Mouse (Mus musculus): Measurements from ENCODE around the gene Tmem221.
"Not testable (repeated sequence)": the region's sequence is repeated elsewhere in the genome, so short reads cannot be mapped to it uniquely, and the experiment has no call there.

Tmem221 gene

GRCm38 (mm10) chr8:71554644-71555043 is 4.0 kb downstream of the Tmem221 start:
- CTCF ChIA-PET: no interaction called here

GRCm38 (mm10) chr8:71554001-71554400 is 4.7 kb downstream of the Tmem221 start:
- CTCF ChIA-PET: no interaction called here

GRCm38 (mm10) chr8:71552770-71553169 is 5.9 kb downstream of the Tmem221 start:
- CTCF ChIA-PET: no interaction called here

GRCm38 (mm10) chr8:71550754-71551153 is 7.9 kb downstream of the Tmem221 start:
- CTCF ChIA-PET: no interaction called here

- CTCF ChIA-PET: interaction anchor here (0.9 kb wide), 1 partner anchor 51 kb away, joined by 6 read pairs; no protein-coding TSS in a partner anchor
Measured at GRCm38 (mm10) chr8:71547590-71547989, 11.1 kb downstream of the Tmem221 start.

- CTCF ChIA-PET: interaction anchor here (0.6 kb wide), 3 partner anchors 16 to 962 kb away, joined by 3 to 8 read pairs (median 5); no protein-coding TSS in a partner anchor
Measured at GRCm38 (mm10) chr8:71545053-71545452, 13.6 kb downstream of the Tmem221 start.

GRCm38 (mm10) chr8:71543755-71544154 is 14.9 kb downstream of the Tmem221 start:
- CTCF ChIA-PET: interaction anchor here (0.7 kb wide), 1 partner anchor 380 kb away, joined by 3 read pairs; no protein-coding TSS in a partner anchor

GRCm38 (mm10) chr8:71542632-71543343 is 15.9 kb downstream of the Tmem221 start, which contains the start of gene Mvb12a:
TSS of gene Mvb12a (plus strand) at chr8:71542922.
- CTCF ChIA-PET: interaction anchor here (0.5 kb wide), 1 partner anchor 14 kb away, joined by 3 read pairs; no protein-coding TSS in a partner anchor

GRCm38 (mm10) chr8:71537028-71537867 is 21.4 kb downstream of the Tmem221 start, which contains the start of gene Bst2:
TSS of gene Bst2 (minus strand) at chr8:71537456.
- CTCF ChIA-PET: no interaction called here

GRCm38 (mm10) chr8:71535663-71536062 is 23.0 kb downstream of the Tmem221 start:
- CTCF ChIA-PET: no interaction called here

GRCm38 (mm10) chr8:71534263-71534810 is 24.3 kb downstream of the Tmem221 start:
- CTCF ChIA-PET: interaction anchor here (1.1 kb wide), 1 partner anchor 126 kb away, joined by 3 read pairs; no protein-coding TSS in a partner anchor

GRCm38 (mm10) chr8:71530735-71531467 is 27.8 kb downstream of the Tmem221 start:
- CTCF ChIA-PET: not testable (repeated sequence)

GRCm38 (mm10) chr8:71528362-71529073 is 30.2 kb downstream of the Tmem221 start:
- CTCF ChIA-PET: interaction anchor here (0.7 kb wide), 1 partner anchor 157 kb away, joined by 3 read pairs; no protein-coding TSS in a partner anchor

- CTCF ChIA-PET: interaction anchor here (0.6 kb wide), 1 partner anchor 14 kb away, joined by 4 read pairs; no protein-coding TSS in a partner anchor
Measured at GRCm38 (mm10) chr8:71527162-71527870, 31.4 kb downstream of the Tmem221 start.

GRCm38 (mm10) chr8:71526272-71526671 is 32.4 kb downstream of the Tmem221 start:
- CTCF ChIA-PET: interaction anchor here (0.6 kb wide), 1 partner anchor 13 kb away, joined by 4 read pairs; no protein-coding TSS in a partner anchor

- CTCF ChIA-PET: interaction anchor here (0.6 kb wide), 1 partner anchor 34 kb away, joined by 3 read pairs; no protein-coding TSS in a partner anchor
Measured at GRCm38 (mm10) chr8:71525226-71526050, 33.2 kb downstream of the Tmem221 start, which contains the start of gene Ccdc194. TSS of gene Ccdc194 (minus strand) at chr8:71525711.

GRCm38 (mm10) chr8:71521634-71522033 is 37.0 kb downstream of the Tmem221 start:
- CTCF ChIA-PET: interaction anchor here (0.6 to 1.1 kb wide), 2 partner anchors 27 to 80 kb away, joined by 3 to 4 read pairs; no protein-coding TSS in a partner anchor

- CTCF ChIA-PET: not testable (repeated sequence)
Measured at GRCm38 (mm10) chr8:71519037-71519825, 39.4 kb downstream of the Tmem221 start.
